ENCODE assay signal across 24 mouse cellular contexts in the genomic region with DNA sequence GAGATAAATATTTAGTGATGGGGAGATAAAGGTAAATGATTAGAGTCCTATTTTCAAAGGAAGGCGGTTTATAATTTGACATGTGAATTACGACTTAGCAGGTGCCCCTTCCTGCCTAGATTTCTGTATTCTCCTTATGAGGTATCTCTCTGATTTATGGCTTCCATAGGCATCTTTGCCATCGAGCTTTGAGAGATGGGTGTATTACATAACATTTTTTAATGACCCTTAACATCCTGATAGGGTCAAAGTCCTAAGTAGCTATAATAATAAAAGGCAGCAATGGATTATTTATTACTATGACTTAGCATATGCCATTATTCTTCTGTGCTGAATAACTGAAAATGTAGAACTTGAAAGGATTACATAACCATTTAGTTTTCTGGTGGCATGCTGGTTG. TPM values are rescaled to one million over a fixed set of nuclear protein-coding genes. Genes with fewer than 3 reads are reported as not detected.
"Had no signal": no experiment of that assay in that cellular context is flagged by ENCODE, and none has a peak within 500 bp of the region (broad histone marks: within the 10 kb centered on the region; RNA-seq: fewer than 3 reads in every experiment).

No protein-coding gene starts in this region.

- ATAC-seq: liver, postnatal 0 days; lung, postnatal 0 days; midbrain, embryonic 16.5 days had no signal

- H3K9ac ChIP-seq: liver, embryonic 15.5 days; liver, postnatal 0 days; lung, embryonic 15.5 days; midbrain, embryonic 12.5 days; neural tube, embryonic 13.5 days; neural tube, embryonic 15.5 days; stomach, embryonic 15.5 days had no signal

- H3K4me2 ChIP-seq: liver, embryonic 15.5 days; lung, embryonic 15.5 days; midbrain, embryonic 12.5 days; neural tube, embryonic 13.5 days; neural tube, embryonic 15.5 days; stomach, embryonic 15.5 days had no signal

- H3K36me3 ChIP-seq: liver, embryonic 15.5 days; lung, embryonic 15.5 days; midbrain, embryonic 10.5 days; midbrain, embryonic 12.5 days; neural tube, embryonic 13.5 days; neural tube, embryonic 15.5 days; stomach, embryonic 15.5 days had no signal

- H3K9me3 ChIP-seq: liver, embryonic 15.5 days; lung, embryonic 15.5 days; megakaryocyte, embryonic 14.5 days; midbrain, embryonic 10.5 days; midbrain, embryonic 12.5 days; neural tube, embryonic 13.5 days; neural tube, embryonic 15.5 days; stomach, embryonic 15.5 days had no signal

- H3K4me1 ChIP-seq: liver, embryonic 15.5 days; stomach, embryonic 15.5 days had no signal

- H3K4me3 ChIP-seq: liver, embryonic 15.5 days; lung, embryonic 15.5 days; megakaryocyte, embryonic 14.5 days; midbrain, embryonic 10.5 days; midbrain, embryonic 12.5 days; myocyte; neural tube, embryonic 13.5 days; neural tube, embryonic 15.5 days; stomach, embryonic 15.5 days had no signal

- H3K27me3 ChIP-seq: lung, embryonic 15.5 days; neural tube, embryonic 13.5 days; neural tube, embryonic 15.5 days; stomach, embryonic 15.5 days had no signal

- DNase-seq: liver, postnatal 0 days; lung, adult 2 months; lung, postnatal 14 days; lung, postnatal 36 days; midbrain, embryonic 14.5 days; retina, postnatal 1 day; right cerebral cortex, adult 18-20 months; right cerebral cortex, postnatal 25 days; right cerebral cortex, postnatal 4 days; thymus, adult 18-20 months; thymus, postnatal 14 days; thymus, postnatal 36 days had no signal

- H3K27ac ChIP-seq: liver, embryonic 15.5 days; lung, embryonic 15.5 days; macrophage; midbrain, embryonic 10.5 days; midbrain, embryonic 12.5 days; neural tube, embryonic 13.5 days; neural tube, embryonic 15.5 days; stomach, embryonic 15.5 days had no signal

RNA-seq across cellular contexts. Expression of gene Rundc3b, which starts 41.9 kb away (rescaled TPM):
- polyA plus RNA-seq: myocyte had no signal
